Mouse (Mus musculus) splenic B cell, adult 2 months (primary cell): Measurements from ENCODE around the gene Fyn.
A peak's percentile ranks its signal among the peaks of the same experiment; 100 is the strongest.

Source experiments
- DNase-seq: peaks from one replicate; pipeline ENCODE4 v3.0.0-alpha.2; 2011; ENCODE audit warnings: low read depth, low spot score
- H3K27me3 ChIP-seq: 2 replicates; pipeline ENCODE4 v1.6.1; 2012; ENCODE audit warnings: mild to moderate bottlenecking, low read length, moderate library complexity, mixed read lengths; ENCODE audit not compliant: control insufficient read depth, poor library complexity, insufficient read depth, severe bottlenecking
- H3K36me3 ChIP-seq: 2 replicates; pipeline ENCODE4 v1.6.1; 2012; ENCODE audit warnings: mild to moderate bottlenecking, low read length, moderate library complexity, mixed read lengths; ENCODE audit not compliant: control insufficient read depth, poor library complexity, insufficient read depth, severe bottlenecking

The Fyn gene

DNA sequence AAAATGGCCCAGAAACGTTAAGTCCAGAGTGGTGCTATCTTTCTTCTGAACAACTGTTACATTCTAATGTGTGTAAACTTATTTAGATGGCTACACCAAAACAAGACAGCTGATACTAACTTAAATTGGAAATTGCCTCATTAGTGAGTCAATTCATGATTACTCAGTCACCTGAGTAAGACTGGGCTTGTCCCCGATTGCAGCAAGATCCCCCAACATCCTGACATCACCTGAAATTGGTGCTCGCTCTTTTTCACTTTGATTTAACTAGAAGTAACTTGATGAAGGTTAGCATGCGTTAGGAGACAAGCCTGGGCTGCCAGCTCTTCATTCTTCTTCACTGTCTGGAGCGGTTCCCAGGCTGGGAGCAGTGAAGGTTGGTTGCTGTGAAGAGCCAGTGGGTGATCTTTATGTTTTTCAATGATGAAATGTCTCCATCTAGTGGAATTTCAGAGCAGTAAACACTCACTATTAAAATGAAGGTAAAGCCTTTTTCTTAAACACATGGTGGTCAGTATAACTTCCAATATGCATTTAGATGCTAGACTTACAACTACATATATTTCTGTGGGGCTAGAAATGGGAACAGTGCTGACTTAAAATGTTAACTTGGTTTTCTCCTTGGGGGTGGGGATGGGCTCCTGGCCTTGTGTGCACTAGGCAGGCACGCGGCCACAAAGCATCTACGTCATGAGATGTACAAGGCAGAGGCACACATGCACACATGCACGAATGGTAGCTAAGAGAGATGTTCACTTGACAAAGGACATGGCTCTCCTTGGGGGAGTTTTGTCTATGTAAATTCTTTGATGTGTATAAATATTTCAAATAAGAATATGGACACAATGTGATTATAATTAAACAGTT is 151.7 kb downstream of the Fyn start:
- peak; percentile 73 for DNase-seq
- Histone ChIP-seq H3K36me3 (peaks cover 1% of the 10 kb centered on the region), H3K27me3 (no peaks in the 10 kb centered on the region)

DNA sequence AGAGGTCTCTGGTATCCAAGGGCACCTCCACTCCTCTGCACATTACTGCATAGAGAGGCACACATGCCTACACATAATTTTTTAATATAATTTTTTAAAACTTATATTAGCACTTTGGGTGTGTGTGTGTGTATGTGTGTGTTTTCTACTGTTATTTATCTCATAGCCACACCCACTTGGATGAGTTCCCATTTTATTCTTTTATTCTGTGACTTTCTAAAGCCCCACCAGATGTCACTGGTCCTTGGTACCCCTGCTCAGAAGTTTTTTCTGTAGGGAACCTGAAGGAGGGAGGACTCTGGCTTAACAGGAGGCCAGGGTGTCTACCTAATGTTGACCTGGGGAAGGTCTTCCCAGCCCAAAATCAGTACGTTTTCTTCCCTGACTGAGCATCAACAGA is 152.7 kb downstream of the Fyn start:
- peaks cover 2% of the 10 kb centered on the region for H3K36me3 ChIP-seq
- no peaks in the 10 kb centered on the region for H3K27me3 ChIP-seq
- DNase-seq = no peak

DNA sequence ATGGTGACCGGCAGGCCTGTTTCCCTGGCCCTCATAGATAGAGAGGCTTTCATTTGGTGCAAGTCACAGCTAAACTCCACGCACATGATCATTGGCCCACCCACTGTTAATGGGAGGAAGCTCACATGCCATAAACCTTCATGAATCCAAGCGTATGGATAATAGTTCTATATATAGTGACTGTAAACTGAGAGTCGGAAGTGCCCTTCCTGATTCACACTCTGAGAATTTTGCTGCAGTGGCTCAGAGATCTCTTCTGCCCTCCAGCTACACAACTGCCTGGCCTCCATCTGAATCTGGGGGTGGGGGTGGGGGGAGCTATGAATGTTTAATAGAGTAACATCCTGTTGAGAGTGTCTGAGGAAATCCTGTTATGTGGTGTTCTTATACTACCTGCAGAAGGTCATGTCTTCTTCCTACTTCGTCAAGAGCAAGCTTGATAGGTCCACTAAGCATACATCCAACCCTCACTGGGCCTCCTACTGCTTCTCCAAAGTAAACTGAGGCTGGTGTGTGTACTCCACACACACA is 153.3 kb downstream of the Fyn start:
- Histone ChIP-seq H3K27me3 (no peaks in the 10 kb centered on the region), H3K36me3 (peaks cover 2% of the 10 kb centered on the region)
- DNase-seq = no peak

DNA sequence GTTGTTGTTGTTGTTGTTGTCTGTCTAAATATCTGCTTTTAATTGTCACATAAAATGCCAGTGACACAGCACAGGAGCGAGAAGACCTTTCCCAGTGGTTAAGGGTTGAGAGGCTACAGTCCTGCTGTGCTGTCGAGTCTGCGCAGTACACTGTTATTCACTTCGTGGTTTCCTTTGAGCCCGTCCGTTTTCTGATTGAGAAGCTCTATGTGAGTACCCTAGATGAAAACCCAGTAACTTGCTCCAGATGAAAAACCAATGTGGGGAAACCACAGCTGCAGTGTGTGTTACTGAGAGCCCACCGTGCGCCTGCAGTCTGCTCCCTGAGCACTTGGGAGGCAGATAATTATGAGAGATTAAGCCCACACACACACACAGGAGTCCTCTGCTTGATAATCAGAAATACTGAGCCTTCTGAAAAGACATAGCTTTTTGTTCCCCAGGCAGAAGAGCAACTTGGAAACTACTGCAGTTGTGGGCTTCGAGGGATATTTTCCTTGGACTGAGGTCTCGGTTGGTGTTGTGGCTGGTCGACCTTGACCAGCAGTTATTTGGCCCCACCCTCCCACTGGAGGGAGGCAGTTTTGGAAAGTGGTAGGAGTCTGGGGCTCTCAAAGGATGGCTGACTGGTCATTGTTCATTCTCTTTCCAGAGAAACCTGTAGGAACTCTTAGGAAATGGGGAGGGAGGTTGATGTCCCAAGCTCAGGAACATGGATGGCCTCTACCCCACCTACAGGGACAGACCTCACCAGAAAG is 154.4 kb downstream of the Fyn start:
- H3K27me3 ChIP-seq = no peaks in the 10 kb centered on the region
- H3K36me3 ChIP-seq = peaks cover 2% of the 10 kb centered on the region
- DNase-seq = no peak

DNA sequence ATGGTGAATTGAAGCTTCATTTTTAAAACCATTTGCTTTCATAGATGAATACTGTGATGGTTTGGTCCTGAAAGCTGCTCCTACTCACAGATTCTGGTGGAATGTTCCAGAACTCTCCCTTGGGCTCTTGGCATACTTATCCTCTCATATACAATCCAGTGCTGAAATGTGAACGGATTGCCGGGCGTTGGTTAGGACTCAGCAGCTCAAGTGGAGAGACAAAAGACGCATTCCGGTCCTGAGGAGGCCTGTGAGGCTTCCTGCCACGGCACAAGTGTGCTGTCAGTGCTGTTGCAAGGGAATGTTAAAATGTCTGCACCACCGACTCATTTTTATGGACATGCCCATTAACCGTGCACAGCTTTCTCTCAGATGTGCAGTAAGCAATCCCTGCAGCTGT is 155.7 kb downstream of the Fyn start:
- H3K36me3 ChIP-seq = peaks cover 2% of the 10 kb centered on the region
- DNase-seq = no peak
- no peaks in the 10 kb centered on the region for H3K27me3 ChIP-seq

DNA sequence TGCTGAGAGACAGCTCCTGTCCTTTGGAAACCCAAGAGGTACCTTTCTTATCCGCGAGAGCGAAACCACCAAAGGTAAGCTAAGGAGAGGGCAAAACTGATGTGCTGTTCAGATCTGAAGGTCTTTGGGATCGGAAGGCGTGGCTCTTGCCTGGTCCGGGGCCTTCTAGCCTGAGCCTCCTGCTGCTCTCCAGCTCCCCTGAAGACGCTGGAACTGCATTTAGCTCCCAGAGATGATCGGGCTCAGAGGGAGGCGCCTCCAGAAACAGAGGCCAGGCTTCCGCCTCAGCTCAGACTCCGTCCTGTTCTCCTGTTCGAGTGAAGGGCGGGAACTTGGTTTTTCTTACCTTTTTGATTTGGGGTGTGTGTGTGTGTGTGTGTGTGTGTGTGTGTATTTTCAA is 156.8 kb downstream of the Fyn start:
- Histone ChIP-seq H3K36me3 (peaks cover 2% of the 10 kb centered on the region), H3K27me3 (no peaks in the 10 kb centered on the region)
- DNase-seq = no peak

DNA sequence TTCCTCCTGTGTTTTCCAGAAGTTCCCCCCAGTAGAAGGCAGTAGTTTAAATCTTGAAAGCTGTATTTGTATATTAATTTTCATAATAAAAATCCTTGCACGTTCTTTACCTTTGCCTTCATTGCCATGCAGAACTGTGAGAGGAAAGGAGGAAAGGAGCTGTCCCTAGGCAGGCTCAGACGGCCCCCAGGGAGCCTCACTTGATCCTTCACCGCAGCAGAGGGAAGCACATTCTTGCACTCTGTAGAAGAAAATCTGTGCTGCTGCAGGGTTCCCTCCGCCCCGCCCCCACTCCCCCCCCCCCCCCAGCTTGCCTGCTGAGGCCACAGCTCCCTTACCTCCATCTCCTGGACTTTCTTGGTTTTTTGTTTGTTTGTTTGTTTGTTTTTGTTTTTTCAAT is 158.5 kb downstream of the Fyn start:
- Histone ChIP-seq H3K27me3 (no peaks in the 10 kb centered on the region), H3K36me3 (peaks cover 2% of the 10 kb centered on the region)
- DNase-seq = no peak

DNA sequence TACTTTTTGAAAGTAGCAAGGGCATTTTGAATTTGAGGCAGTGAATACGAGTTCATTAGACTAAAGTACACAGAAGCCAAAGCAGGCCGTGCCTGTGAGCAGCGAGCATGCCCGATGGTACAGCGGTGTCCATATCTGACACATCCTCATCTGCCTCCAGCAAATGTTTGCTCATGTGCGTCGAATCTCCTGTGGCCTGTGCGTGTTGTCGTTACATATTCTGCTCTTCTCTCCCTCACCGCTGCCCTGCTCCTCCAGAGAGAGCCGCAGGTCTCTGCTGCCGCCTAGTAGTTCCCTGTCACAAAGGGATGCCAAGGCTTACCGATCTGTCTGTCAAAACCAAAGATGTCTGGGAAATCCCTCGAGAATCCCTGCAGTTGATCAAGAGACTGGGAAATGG is 160.5 kb downstream of the Fyn start:
- Histone ChIP-seq H3K27me3 (no peaks in the 10 kb centered on the region), H3K36me3 (peaks cover 2% of the 10 kb centered on the region)
- DNase-seq = no peak

DNA sequence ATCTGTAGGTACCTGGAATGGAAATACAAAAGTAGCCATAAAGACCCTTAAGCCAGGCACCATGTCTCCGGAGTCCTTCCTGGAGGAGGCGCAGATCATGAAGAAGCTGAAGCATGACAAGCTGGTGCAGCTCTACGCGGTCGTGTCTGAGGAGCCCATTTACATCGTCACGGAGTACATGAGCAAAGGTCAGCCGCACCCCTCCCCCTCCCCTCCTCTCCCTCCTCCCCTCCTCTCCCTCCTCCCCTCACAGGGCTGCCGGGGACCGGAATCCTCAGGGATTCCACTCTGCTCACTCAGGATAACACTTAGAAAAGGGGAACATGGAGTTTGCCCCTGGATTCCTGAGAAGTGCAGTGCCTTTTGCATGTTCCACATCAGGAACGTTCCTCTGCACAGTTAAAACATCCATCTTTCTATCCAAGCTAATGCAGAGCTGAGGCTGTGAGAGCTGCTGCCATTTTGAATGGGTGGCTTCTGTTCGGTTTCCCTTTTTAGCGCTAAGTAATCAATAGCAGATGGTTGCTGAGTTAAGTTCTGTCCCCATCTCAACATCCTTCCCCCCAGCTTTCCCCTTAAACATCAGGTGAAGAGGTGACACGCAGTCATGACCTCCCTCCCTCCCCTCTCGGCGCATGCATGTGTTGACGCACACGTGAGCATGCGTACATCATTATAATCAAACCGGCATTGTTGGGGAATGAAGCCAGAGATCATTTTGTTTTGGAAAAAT is 163.5 kb downstream of the Fyn start:
- Histone ChIP-seq H3K27me3 (no peaks in the 10 kb centered on the region), H3K36me3 (peaks cover 8% of the 10 kb centered on the region)
- DNase-seq = no peak

DNA sequence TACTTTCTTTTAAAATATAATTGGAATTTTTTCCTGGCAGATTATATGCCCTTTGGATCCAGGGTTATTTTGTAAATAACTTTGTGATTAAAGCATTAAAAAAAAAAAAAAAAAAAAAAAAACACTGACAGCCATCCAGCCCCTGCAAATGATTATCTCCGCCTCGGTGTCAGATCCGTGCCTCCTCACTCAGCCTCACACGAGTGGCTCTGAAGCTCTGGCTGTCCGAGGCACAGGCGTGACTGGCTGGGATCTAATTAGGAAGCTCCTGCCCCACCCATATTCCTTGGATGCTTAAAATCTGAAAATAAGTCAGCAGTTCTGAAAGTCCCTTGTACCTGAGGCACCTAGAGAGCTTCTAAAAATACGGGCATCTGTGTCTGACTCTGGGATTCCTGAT is 164.2 kb downstream of the Fyn start:
- Histone ChIP-seq H3K27me3 (no peaks in the 10 kb centered on the region), H3K36me3 (peaks cover 8% of the 10 kb centered on the region)
- no peak for DNase-seq

DNA sequence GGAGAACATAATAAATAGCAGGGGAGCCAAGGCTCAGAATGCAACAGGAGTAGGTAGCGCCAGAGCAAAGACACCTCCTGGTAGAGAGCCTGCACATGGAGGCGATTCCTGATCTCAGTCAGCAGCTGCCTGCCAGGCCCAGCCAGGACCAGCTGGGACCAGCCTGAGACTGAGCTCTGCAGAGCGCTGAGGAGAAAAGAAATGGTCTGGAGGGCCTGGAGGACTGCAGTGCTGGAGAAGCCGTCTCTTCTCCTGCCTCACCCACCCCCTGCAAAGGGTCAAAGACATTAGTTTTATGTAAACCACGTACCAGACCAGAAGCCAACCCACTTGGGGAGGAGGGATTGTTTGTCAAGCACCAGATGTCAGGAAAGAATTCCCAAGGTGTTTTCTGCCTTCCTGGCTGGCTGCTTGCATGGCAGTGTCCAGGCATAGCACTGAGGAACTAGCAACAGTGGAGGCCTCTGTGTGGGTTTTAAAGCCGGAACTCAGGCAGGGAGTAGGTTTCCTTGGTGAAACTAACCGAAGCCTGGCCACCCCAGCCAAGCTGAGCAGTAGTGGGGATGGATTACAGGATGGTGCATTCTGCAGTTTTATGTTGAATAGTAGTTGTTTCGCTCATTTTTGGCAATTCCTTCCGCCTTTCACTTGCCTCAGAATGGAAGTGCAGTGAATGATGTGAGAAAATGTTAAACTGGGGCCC is 165.8 kb downstream of the Fyn start:
- H3K36me3 ChIP-seq = peaks cover 10% of the 10 kb centered on the region
- no peaks in the 10 kb centered on the region for H3K27me3 ChIP-seq
- DNase-seq = no peak

DNA sequence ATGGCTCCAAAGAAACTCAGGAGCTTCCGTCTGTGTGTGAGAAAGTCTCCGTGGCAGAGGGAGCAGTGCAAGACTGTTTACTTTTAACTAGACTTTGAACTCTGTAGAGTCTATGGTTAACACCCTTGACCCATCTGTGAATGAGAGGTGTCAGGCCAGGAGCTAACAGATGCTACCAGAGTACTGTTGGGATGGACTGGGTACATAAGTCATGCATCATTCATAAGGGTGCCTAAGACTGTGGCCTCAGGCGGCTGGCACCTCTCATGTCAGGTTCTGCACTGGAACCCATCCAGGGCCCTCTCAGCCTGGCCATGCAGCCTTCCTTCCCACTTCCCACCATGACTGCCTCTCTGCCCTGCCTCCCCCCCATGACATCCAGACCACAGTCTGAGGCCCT is 166.7 kb downstream of the Fyn start:
- peaks cover 10% of the 10 kb centered on the region for H3K36me3 ChIP-seq
- no peaks in the 10 kb centered on the region for H3K27me3 ChIP-seq
- no peak for DNase-seq

DNA sequence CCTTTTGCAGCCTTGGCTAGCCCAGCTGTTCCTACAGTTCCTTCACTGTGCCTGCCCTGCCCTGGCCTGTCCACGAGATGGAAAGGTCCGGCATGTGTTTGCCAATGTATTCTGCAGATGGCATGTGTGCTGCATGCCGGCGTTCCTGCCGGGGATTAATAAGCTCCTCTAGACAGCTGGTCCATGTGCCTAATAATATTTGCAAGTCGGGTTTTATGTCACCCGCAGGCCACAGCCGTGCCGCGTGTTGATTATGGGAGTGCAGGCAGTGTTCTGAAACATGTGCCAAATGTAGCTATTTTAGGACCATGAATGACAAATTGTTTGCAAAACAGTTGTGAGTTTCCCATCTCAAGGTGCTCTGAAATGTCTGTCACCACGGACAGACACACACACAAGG is 167.6 kb downstream of the Fyn start:
- Histone ChIP-seq H3K36me3 (peaks cover 10% of the 10 kb centered on the region), H3K27me3 (no peaks in the 10 kb centered on the region)
- DNase-seq = no peak

DNA sequence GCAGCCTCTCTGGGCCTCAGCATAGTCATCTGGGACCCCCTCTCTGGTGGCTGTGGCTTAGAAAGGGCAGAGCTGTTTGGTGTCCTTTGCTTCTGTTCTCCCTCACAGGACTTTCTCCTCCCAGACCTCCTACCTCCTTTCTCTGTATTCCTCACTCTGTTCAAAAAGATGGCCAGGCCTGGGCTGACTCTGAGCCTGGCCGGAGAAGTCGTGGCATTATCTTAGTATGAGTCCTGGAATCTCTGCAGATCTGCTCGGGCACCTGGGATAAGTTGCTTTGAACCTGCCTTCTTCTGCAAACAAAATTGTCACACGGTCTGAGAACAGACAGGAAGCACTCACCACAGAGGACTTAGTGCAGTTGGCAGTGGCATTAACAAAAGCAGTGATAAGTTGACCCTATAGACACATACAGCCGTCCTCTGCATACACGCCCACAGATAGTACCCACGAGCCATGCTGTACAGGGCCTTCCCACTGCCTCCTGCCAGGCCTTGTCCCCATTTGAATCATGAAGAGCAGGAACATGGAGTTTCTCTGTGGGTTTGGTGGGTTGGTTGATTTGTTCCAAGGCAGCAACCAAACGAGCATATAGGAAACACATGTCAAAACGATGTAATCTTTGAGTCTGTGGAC is 171.5 kb downstream of the Fyn start:
- Histone ChIP-seq H3K36me3 (peaks cover 6% of the 10 kb centered on the region), H3K27me3 (no peaks in the 10 kb centered on the region)
- DNase-seq = no peak
